Mouse (Mus musculus) spleen, postnatal 14 days (tissue): ENCODE measurements around the gene Cacna2d4.

ENCODE experiments used
- DNase-seq, 2 experiments: peaks; one replicate each; pipeline ENCODE4 v3.0.0; 2021 to 2022; ENCODE audit warnings: low spot score in 2 of 2

Cacna2d4 gene

GRCm38 (mm10) chr6:119236241-119236640 lies at the start of gene Cacna2d4:
Cacna2d4 (plus strand) TSS chr6:119236526.
- DNase-seq, result no peak

DNA sequence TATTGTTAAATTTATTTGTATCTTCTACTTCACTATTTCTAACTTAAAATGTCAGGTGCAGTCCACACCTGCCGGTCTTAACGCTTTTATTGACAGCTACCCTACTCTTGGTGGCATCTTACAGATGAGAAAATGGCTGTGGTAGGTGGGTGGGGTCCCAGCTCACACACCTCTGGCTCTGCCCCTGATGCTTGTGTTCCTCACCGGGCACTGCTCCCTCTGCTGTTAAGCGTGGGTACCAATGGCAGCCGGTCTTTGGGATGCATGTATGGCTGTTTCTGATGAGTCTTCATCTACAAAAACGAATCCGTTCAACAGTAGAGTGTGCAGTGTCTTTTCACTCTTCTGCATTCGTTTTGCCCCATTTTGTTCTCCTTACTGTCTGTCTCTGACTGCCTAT lies 49.7 kb upstream of the Cacna2d4 start:
- no peak for DNase-seq

- no peak for DNase-seq
Observed at GRCm38 (mm10) chr6:119187631-119188030, 48.7 kb upstream of the Cacna2d4 start.

GRCm38 (mm10) chr6:119191478-119191877 lies 44.8 kb upstream of the Cacna2d4 start:
- no peak for DNase-seq

DNA sequence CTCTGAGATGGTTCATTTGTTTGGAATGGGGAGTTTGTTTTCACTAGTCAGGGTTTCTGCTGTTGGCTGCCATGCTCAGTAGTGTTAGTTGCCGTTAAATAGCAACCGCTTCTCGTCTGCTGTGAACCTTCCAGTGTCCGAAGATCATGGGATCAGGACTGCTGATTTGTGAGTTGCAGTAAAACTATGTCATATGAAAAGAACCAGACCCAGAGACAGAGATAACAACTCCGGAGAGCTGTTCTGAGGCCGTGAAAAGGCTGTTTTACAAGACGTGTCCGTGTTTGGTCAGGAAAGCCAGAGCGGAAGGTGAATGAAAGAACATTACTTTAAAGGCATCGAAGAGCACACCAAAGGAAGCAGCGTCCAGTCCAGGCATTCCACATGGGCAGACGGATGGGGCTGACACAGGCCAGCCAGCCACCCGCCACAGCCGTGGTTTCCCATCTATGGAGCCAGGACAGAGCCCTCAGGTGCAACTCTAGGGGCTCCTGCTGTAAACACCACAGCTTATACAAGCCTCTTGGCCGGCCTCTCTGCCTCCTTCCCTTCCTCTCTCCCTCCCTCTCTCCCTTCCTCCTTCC lies 42.7 kb upstream of the Cacna2d4 start:
- no peak for DNase-seq

DNA sequence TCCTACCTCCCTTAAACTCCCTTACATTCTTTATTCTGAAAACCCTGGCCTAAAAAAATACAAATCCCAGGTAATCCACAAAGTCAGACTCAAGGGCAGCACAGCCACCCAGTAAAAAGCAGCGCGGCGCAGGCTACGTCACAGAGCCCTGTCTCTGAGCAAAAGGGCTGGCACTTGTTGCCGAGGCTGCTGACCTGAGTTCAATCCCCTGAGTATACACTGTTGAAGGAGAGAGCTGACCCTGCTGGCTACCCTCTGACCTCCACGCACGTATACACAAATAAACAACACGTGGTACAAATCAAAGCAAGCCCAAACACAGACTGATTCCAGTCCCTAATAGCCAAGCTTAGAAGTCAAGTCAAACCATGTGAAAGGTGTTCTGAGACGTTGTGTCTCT lies 42.2 kb upstream of the Cacna2d4 start:
- no peak for DNase-seq

GRCm38 (mm10) chr6:119194601-119195000 lies 41.7 kb upstream of the Cacna2d4 start:
- no peak for DNase-seq

DNA sequence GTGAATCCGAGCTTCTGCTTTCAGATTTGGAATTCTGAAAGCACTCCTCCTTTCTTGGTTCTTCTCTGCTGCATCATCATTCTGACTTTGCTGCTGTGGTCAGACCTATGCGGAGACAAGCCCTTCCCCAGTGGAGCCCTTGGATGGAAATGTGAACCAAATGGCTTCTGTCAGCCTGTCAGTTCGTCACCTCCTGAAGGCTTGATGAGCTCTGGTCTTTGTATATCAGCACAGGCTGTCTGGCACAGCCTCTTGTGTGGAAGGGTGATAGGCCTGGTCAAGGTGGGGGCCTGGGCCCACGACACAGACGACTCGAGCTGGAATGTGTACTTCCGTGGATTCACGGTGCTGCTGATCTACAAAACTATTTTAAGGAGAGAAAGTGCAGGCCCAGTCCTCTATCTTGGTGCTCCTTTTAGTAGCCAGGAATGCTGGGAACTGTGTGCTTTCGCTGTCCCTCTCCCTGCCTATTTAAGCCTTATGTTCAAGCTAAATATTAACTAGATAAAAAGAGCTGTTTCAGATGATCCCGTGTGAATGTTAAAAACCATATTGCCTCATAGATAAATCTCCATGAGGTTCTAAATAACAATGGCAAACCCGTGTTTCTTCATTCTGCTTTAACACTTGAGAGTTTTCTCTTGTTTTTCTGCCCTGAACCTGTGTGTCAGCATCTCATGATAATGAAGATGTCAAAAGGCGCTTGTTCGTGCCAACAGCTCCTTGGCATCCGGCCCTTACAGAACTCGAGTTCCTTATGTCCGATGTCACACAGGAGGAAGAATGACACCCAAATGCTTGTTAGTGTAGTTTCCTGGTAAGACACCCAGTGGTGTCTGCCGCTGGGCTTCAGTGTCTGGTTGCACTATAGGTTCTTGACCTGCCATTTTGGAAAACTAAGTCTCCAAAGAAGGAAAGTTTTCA lies 39.7 kb upstream of the Cacna2d4 start, which contains the start of gene Cacna1c:
Gene Cacna1c, minus strand, starts transcription at position 37 of the 924 bp plus-strand sequence.
- DNase-seq, result no peak

DNA sequence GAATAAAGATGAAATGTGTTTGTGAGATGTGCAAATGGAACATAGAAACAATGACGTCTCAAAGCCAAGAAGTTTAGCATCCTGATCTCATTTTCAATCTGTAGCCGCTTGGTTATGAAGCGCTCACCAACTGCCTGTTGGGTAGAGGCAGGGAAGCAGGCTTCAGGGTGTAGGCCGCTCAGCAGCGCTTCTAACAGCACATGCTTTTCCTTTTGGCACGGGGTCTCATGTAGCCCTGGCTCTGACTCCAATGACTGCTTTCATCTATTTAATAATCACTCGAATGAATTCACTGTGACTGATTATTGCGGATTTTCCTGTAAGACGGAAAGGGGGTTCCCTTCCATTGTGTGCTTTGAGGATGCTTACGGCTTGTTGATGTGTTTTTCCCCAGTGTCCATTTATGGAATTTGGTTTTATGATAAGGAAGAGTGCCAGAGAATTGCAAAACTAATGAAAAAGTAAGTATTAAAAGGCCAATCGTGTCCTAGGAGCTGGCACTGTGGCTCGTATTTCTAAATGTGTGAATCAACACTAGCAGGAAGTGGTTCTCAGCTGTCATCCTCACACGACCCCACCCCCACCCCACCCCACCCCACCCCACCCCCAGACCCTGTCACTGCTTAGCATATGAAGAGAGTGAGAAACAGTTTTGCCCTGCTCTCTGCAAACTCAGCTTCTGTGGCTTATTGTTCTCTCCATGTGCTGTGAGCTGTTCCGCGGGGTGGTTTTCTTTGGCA lies 37.6 kb upstream of the Cacna2d4 start:
- no peak for DNase-seq

GRCm38 (mm10) chr6:119199274-119199879 lies 36.9 kb upstream of the Cacna2d4 start:
- DNase-seq, result no peak

- DNase-seq, result no peak
Observed at GRCm38 (mm10) chr6:119200362-119200761, 36.0 kb upstream of the Cacna2d4 start.

DNA sequence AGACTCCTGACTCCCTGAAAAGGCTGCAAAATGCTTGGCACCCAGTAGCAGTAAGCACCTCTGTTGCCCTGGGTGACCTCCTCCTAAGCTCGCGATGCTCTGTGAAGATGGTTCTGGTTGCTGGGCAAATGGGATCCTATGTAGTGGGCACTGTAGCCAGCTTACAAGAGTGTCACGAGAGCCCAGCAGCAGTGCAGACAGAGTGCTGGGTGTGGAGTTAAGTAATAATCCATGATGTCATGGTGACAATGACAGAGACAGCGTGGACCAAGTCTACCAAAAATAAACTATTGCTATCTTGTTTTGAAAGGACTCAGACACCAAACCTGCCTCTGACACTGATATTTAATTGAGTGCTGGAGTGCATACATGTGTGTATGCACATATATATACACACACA lies 34.8 kb upstream of the Cacna2d4 start:
- no peak for DNase-seq

DNA sequence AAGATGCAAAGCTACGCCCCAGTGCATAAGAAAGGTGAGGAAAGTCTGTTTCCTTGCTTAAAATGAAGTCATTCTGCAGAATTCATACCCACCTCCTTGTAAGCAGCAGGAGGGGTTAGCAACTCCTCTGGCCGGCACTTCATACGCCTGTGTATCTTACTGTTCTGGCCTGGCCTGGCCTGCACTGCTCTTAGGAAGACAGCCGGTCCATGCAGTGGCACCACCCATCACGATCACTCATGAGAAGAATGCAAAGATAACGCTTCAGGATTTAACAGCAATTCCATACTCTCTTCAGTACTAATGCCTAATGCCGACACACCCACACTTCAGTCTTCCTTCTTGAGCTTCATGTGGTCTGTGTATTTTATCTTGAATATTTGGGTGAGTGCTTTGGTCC lies 32.0 kb upstream of the Cacna2d4 start:
- no peak for DNase-seq

DNA sequence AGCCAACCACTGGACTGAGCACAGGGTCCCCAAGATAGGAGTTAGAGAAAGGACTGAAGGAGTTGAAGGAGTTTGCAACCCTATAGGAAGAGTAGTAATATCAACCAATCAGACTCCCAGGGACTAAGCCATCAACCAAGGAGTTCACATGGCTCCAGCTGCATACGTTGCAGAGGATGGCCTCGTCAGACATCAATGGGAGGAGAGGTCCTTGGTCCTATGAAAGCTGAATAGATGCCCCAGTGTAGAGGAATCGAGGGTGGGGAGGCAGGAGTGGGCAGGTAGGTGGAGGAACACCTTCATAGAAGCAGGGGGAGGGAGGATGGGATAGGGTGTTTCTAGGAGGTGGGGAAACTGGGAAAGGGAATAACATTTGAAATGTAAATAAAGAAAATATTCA lies 31.4 kb upstream of the Cacna2d4 start:
- no peak for DNase-seq

- DNase-seq, result peak in 1 of 2 experiments; percentile 2
Observed at GRCm38 (mm10) chr6:119206006-119206405, 30.3 kb upstream of the Cacna2d4 start.

DNA sequence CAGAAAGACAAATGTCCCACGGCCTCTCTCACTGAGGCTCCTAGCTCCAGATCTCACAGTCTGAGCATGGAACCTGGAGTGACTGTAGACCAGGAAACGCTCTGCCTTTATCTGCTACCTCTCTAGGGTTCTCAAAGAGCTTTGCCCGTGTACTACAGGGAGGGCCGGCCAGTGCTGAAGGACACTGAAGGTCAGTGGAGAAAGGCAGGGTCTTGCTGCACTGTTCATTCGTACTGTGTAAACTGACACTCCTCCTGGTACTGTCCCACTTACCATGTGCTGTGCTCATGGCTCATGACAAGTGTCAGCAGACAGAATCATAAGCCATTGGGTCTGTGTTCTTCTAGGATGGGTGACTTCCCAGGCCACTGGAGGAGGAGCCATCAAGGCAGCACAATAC lies 23.0 kb upstream of the Cacna2d4 start:
- DNase-seq, result no peak

DNA sequence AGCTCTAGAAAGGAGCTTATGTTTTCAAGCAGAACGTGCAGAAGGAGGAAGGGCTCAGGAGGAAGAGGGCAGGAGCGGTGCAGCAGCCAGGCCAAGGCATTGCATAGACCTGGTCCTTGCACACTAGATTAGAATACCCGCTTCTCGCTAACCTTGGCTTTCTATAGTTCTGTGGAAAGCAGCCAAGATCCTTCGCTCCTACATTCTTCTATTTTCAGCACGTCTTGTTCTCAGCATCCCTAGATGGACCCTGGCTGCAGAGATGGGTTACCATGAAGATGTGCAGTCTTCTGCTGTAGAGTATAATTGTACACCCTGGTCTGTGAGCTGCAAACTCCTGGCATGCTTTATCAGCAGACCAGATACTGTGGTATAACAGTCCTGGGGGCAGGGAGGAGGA lies 22.1 kb upstream of the Cacna2d4 start:
- DNase-seq, result no peak

DNA sequence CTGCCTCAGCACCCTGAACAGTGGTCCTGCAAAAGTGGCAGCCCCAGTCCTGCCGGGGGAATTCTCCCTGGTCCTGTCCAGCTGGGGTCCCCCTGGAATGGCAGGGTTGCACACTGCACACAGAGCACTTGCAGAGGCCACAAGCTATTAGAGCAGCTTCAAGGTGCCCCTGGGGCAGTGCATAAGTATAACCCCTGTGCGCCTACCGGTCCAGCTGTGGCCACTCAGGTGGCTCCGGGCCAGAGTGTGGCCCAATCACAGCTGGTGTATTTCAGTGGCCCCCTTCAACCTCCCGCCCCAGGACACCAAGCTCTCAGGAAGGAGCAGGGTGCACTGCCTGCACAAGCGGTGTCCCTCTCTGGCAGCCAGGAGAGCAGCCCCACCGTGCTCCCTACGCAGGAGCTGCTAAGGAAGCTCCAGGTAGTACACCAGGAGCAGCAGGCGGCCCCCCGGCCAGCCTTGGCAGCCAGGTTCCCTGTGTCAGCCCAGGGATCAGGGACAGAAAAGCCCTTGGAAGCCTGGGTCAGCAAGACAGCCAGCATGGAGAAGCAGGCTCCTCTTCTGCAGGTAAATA lies 21.2 kb upstream of the Cacna2d4 start:
- no peak for DNase-seq

GRCm38 (mm10) chr6:119217661-119218060 lies 18.7 kb upstream of the Cacna2d4 start:
- no peak for DNase-seq

- DNase-seq, result no peak
Observed at GRCm38 (mm10) chr6:119218591-119218990, 17.7 kb upstream of the Cacna2d4 start.

DNA sequence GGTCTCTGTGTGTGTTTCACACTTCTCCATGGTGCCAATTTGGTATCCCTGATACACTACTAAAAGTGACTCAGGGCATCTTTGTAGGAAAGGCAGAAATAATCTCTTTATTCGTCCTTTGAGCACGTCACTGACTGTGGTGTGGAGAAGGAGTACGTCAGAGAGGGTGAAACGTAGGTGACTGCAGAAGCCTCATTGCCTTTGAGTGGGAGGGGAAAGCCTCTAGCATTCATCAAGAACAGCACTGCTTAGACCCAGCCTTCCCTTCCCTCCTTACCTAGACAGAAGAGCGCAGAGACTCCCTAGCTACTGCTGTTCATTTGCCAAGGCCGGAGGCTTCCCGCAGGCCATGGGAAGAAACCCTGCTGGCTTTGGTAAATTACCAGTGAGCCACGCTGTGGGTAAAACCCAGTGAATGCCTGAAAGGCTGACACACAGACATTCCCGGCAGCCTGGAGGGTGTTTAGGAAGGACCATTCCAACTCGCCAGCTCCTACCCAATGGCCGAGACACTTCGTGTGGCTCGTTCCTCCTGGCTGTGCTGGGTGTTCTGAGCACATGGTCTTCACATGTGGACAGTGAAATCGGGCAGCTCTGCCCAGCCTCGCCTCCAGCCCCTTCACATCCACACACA lies 17.0 kb upstream of the Cacna2d4 start:
- no peak for DNase-seq
